Mouse (Mus musculus) thymus, postnatal 25 days (tissue): Measurements from ENCODE around the gene Tsc22d3.
"Not testable (repeated sequence)": the region's sequence is repeated elsewhere in the genome, so short reads cannot be mapped to it uniquely, and the experiment has no call there.

ENCODE experiments used
- DNase-seq: peaks from one replicate; pipeline ENCODE4 v3.0.0; 2022

The Tsc22d3 gene

DNA sequence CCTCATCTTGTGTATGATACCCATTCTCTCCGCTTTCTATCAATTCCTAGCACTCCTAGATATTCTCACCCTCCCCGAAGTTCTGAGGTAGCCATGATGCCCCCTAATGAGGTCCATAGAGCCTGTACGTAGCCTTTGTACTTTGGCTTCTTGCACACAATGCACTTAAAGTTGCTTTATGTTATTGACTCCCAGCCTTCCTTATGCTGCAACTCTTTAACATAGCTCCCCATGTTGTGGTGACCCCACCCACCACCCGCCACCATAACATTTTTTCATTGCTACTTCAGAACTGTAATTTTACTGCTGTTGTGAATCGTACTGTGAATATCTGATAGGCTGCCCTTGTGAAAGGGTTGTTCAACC is 74.2 kb downstream of the Tsc22d3 start:
- DNase-seq = no peak

DNA sequence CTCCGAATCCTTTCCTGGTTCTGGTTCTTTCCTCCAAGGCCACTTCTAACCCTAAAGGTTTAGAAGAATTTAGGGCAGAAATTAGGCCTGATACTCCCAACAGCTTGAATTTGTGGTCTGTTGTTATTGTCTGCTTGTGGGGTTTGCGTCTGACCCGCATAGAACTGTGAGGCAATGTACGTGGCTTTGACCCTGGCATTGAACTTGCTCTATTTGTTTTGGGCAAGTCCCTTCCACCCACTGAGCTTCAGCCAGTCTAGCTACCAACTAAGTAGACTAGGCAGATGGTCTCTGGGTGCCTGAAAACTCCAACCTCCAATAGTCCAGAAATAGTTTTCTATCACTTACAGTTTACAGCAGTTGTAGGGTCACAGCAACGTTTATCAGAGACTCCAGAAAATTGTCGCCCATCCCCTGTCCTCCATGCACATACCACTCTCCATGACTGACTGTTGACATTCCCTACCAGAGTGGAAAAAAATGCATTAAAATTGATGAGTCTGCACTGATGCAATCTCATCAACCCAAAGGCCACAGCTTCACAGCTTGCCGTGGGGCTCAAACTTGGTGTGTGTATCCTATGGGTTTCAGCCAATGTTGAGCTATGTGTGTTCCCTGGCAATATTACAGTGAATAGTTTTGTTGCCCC is 74.7 kb downstream of the Tsc22d3 start:
- DNase-seq = no peak

DNA sequence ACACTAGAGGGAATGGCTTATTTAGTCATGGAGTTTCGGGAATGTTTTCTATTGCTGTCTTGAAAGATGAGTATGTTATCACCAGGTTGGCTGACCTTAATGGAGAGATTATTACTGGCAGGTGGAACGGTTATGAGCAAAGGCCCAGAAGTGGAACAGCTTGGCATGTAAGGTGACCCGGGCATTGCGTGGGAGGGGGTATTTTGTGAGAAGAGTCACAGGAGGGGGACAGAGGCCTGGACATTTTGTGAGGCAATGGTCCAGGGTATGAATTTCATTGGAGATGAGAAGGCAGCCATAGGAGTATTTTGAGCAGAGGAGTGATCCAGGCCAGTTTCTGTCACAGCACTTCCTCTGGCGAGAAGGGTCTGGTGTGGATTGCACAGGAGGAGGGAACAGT is 76.2 kb downstream of the Tsc22d3 start:
- no peak for DNase-seq

DNA sequence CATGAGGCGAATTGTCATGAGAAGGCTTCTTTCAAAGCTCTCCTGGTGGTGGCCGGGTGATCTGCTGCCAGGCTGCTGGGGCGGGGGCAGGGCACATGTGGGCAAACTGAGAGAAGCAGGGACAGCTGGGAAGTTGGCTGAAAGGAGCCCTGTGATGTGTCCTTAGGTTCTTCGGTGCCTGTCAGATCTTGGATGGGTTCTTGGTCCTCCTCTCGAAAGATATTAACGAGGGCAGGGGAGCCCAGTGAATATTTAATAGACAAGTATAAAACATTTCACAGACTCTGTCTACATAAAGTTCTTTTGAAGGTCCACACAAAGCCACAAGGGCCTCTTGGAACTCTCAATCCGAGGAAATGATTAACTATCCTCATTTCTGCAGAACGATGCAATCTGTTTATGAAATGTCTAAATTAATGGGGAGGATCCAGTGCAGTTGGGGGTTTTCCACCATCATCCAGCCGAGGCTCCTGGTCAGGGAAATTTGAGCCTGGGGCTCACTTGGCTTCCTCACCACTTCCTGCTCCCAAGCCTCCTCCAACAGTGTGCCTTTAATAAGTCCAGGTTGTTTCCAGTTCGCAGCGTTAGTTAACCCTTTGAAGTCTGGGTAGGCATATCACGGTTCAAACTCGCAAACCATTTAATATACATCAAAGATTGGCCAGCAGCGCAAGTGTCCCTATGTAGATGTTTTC is 78.2 kb downstream of the Tsc22d3 start:
- DNase-seq = no peak

DNA sequence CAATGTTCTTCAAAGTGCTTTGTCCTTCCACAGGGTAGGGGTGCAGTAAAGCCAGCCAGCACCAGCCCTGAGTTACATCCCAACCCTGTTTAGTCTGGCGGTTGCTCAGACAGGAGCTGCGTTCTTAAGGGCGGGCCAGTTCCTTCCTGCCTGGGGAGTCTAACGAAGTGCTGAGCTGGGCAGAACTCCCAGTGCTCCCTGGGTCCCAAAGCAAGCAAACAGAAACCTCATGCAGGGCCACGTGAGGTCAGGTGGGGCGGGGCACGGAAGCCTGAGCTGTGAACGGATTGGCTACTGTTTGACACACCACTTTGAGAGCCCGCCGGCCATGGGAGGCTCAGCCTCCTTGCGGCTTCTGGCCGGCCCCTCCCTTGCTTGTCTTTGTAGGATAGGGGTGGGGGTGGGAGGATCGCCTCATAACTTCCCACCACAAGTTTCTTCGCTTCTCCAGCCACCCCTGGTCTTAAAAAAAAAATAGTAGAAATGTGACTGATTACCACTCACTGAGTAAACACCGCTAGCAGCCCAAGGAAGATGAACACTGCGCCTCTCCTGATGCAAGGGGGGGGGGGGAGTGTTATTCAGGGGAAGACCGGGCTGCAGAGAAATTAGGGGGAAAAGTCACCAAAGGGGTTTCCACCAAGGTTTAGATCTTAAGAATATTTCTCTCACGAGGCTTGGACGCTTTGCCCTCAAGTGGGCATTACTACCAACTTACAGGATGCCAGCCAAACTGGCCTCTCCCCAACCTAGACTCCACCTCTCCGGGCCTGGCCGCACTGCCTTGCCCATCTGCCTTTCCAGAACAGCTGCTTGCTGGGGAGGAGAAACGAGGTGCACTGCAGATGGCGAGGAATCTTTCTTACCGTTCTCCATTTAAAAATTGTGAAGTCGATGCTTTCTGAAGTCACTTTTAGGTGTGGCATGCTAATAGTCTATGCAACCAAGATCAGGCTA is 80.0 kb downstream of the Tsc22d3 start:
- DNase-seq = peak; percentile 84

DNA sequence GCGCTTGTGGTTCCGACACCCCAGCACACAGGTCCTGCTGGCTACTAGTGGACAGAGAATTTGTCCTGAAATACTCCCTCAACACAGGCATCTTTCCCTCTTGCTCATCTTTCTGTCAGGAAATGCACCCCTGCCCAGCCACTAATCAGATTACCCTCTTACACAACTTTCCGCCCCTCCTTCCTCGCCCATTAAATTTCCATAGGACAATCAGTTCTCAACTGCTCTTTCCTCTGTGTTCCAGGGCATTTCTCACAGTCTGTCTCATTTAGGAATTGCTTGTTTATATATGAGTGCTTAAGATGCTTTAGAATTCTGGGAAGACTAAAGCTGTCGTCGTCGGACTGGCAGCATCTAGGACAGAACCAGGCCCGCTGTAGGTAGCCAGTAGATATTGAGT is 82.1 kb downstream of the Tsc22d3 start:
- no peak for DNase-seq

DNA sequence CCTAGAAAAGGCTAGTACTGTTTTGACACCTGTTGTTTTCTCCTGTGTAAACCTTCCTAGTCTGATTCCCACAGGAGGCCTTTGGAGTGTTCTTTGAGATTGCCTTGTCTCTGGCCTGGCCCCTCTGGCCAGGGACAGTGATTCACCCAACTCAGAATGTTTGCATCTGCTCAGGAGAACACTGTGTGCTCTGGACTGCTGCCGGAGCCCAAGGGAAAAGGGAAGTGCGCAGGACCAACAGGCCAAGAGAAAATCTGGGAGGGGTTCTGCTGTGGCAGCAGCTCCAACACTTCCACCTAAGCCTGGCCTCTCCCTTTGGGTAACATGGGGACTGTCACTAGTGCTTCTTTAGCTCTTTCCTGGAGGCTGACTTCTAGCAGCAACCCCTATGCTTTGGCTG is 87.1 kb downstream of the Tsc22d3 start:
- DNase-seq = no peak

DNA sequence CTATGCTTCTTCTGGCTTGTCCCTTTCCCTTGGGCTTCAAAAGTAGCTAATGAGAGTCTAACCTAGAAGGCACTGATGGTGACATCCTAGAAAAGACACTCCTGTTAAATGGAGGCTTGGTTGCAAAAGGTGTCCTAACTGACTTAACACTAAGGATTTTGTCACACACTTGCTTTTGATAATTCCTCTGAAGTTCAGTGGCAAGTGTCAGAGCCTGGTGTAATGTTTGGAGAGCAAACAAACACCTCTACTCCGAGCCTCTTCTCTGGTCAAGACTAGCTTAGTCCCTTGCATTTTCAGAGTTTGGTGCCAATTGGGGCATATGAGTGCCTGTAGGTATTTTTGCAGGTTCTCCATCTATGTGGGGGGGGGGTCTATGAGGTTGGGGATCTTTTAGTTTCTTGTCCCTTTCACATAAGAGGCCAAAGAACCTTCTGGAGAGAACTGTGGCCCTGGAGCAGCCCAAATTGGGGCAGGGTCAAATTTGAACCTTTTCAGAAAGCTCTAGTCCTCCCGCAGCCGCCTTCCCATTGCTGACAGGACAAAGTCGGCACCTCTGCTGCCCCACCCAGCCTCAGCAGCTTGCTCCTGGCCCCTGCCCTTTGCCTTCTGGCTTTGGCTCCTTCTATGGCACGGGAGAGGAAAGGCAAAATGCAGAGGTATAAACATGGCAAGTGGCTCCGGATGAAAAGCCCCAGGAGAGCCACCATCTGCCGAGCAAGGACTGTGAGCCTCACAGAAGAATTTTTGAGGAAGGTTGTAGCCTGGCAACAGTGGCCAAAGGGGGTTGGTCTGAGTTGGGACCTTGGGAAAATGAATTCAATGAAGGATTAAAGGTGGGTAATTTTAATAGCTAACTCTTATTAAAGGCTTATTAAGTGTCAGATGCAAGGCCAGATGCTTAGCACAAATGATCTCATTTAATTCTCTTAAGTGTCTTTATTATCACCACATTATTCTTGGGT is 88.5 kb downstream of the Tsc22d3 start:
- no peak for DNase-seq

DNA sequence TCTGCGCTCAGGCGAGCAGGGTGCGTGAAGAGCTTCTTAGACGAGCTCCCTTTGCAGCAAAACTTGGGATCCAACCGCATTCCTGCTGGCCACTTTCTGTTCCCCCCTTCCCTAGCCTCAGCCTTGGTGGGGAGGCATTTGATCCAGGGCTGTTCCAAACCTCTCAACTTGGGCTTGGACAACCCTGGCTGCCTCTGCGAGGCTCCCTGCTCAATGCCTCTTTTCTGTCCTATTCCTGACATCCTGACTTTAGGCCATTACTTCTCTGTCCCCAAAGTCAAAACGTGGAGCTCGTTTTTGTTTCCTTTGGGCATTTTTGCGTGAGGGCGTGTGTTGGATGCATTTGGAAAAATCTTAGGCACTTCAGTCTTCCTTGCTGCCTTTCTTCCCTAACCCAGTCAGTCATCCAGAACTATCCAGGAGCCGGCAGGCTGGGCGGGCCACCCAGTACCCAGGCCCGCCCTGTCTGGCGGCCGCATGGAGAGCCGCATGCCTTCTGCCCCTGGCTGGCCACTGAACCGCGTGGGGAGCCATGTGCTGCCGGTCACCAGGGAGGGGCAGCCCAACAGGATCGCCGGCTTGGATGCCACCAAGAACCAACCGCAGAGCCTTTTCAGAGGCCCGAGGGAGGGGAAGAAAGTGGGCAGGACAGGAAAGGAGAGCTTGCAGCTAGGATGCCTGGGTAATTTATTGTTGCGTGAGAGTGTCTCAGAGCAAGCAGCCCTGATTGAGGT is 89.6 kb downstream of the Tsc22d3 start:
- no peak for DNase-seq

DNA sequence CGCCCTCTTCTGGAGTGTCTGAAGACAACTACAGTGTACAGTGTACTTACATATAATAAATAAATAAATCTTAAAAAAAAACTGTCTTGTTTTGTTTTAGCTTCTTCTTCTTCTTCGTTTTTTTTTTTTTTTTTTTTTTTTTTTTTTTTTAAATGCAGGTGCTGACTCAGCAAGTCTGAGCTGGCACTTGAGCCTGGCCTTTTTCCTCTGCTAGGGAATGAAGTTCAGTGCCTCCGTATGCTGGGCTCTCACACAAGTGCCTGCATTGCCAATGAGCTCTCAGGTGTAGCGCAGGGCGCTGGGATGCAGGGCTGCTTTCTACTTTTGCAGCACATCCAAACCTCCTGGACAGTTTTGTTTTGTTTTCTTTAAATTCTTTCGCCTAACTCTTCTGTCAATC is 90.6 kb downstream of the Tsc22d3 start:
- DNase-seq = no peak

DNA sequence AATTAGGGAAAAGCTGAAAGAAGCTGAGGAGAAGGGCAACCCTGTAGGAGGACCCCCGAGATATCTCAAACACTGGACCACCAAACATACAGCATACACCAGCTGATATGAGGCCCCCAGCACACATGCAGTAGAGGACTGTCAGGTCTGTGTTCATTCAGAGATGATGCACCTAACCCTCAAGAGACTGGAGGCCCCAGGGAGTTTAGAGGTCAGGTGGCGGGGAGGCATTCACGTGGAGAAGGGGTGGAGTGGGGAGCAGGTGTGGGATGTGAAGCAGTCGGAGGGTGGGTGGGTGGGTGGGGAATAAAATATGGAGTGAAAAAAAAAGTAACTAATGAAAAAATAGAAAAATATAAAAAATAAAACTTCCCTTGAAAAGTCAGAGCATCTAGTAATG is 91.7 kb downstream of the Tsc22d3 start:
- DNase-seq = not testable (repeated sequence)

DNA sequence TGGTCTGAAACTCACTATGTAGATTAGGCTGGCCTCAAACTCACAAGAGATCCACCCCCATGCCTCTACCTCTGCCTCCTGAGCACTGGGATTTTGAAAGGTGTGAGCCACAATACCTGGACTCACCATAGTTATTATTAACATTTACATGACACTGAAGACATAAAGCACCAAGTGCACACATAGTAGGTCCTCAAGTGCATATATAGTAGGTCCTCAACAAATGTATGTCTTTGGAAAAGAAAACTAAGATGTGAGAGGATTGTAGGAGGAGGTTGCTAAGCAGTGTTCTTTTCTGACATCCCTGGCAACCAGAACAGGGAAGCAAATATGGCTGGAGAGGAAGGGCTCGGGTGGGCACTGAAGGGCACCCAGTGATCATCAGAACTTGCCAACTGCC is 93.1 kb downstream of the Tsc22d3 start:
- DNase-seq = no peak

DNA sequence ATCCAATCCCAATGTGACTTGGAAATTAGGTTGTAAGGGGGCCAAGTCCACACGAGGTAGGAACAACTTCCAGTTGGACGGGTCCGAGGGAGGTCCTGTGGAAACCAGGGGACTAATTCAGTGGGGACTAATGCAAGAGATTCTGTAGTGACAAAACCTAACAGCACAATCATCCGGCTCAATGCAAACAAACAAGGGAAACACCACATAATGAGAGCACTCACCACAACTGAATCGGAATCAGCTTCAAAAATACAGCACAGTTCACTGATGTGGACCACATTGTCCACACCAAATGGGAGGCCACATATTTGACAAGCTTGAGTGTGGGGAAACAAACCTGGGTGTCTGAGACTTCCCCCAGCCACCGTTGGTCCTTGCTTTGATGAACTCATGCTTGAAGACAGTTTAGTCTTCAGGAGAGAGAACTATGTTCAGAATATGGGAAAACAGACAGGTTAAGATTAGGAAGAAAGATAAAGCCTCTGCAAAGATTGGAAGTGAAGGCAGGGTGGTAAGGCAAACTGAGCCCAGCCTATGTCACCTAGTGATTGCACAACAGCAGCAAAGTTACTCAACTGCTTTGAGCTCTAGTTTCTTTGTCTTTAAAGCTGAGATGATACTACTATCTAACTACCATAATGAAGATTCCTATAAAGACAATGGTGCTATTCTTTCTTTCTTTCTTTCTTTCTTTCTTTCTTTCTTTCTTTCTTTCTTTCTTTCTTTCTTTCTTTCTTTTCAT is 93.9 kb downstream of the Tsc22d3 start:
- no peak for DNase-seq

DNA sequence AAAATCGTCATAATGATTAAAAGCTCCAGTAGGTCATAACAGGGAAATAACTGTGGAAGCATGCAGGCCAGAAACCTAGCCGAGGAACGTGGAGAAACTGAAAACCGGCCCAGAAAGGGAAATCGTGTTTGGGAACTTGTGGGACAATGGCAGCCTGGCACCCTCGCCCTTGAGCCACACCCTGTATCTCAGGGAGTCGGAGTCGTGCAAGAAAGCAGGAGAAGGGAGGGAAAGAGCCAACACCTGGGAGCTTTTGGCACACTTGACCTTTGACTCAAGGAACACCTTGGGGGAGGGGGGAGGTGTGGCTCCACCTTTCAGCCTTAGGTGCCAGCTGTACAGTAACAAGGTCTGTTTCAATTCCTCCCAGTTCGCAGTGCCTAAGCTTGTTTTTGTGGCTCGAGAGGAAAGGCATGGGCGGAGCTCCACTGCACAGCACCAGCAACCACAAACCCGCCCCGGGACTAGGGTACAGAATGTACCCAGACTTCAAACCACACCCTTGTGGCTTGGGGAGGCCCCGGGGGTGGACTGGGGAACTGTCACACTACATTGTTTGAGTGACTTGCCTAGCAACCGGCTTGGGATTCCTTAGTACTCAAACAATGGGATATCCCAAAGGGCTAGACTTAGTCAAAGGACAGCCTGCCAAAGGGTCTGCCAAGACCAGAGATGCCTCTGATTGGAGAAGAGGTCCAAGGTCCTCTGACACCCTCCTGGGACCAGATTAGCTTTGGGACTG is 94.8 kb downstream of the Tsc22d3 start:
- DNase-seq = peak; percentile 85

DNA sequence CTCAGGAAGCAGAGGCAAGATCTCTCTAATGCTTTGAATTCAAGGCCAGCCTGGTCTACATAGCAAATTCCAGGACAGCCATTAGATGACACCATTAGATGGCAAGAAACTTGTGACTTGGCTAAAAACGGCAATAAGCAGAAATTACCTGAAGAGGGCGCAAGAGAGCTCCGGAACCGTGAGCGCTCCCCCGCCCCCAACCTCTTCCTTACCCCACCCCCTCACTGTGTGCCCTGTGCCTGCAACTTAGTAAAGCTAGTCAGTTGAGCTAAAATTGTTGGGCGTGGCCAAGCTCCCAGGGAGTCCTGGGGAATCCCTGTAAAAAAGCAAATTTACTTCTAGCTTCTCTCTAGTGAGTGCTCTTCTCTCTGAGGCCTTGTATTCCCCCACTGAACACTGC is 96.6 kb downstream of the Tsc22d3 start:
- DNase-seq = peak; percentile 76

DNA sequence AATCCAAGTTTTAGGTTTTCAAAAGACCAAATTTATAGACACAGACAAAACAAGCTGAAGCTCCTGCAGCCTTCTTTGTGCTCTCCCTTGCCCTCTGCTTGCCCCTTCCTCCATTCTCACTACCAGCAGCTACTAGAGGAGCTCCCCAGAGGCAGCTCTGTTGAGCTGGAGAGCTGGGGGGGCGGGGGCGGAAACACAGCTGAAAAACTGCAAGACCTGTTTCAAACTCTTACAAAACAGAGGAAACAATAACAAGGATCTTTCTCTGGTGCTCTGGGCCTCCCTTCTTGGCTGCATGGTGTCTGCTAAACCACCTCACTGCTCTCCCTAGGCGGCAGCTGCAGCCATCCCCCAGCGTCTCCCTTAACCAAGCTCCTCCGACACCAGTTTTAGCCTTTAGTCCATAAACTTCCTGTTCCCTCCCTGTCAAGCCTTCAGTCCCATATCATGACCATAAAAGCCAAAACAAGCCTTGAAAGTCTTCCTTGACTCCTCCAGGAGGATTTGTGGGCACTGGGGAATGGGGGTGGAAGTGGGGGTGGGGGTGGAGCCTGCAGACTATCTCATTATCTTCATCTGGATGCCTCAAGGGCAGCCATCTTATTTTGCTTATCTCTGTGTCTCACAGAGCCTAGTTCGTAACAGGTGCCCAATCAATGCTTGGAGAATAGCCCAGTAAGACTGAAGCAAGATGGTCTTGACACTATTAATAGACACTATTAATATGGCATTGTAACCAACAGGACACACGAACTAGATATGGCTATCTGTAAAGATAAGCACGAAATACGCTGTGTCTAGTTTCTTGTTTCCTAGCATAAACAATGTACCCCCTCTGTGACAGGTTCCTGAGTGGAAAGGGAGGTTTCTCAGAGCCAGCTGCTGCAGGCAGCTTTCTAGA is 98.8 kb downstream of the Tsc22d3 start:
- DNase-seq = peak; percentile 40

DNA sequence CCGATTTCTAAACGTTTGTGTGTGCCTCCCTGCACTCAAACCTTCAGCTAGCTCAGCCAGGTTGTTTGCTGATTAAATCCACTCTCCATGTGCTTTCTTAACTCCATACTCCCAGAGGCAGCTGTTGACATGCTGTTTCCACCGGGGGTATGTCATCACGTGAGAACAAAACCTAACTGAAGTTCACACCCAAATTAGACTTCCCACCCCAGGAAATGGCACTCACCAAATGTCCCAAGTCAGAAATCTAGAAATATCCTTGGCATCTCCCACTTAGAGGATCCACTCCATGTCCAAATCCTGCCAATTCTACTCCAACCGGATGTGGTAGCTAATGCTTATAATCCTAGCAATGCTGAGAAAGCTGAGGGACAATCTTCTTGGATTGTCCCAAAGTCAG is 100.2 kb downstream of the Tsc22d3 start:
- no peak for DNase-seq

DNA sequence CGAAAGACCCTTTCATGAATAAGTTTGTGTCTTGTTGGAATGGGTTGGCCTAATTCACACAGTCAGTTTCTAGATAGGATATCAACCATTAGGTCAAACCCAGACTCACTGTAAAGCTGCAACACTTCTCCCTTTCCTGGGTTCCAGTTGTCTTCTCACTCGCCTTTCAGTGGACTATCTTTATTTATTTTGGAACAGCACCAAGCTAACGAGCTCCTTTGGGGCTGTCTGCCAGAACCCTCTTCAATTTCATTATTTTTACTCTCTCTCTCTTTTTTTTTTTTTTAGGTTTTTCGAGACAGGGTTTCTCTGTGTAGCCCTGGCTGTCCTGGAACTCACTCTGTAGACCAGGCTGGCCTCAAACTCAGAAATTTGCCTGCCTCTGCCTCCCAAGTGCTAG is 102.0 kb downstream of the Tsc22d3 start:
- not testable (repeated sequence) for DNase-seq

DNA sequence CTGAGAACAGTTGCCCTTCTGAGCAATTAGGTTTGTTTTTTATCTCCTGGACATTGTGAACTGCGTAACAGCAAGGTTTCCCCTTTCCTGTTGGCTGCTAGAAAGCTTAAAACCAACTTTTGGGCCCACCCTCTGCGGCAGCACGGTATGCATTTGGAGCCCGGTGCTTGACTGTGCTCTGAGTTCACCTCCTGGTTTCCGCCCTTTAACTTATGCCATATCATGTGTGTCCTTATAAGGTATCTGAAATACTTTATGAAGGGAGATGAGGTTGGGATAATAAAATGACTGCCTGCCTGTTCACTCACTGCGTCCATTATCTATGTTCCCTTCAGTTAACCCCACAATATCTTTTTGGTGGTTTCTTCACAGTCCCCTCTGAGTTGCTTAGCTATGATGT is 106.3 kb downstream of the Tsc22d3 start:
- no peak for DNase-seq
